In genomic region chr4:108217332-108218179, GRCm38 (mm10) we compare ENCODE assay signal across 8 mouse cellular contexts. TPM values are rescaled to one million over a fixed set of nuclear protein-coding genes. Genes with fewer than 3 reads are reported as not detected.
DNase-seq lines count a peak whose midpoint lies in the region; ATAC-seq lines count a peak whose summit lies in the region.

Zyg11a (minus strand) TSS chr4:108218048.

- peaks cover 69% of the 10 kb centered on the region for H3K27me3 ChIP-seq in hindbrain, embryonic 13.5 days
- H3K27me3 ChIP-seq in limb, embryonic 15.5 days, result peaks cover 28% of the 10 kb centered on the region
- H3K27me3 ChIP-seq in neural tube, embryonic 15.5 days (replicated peaks), result peaks cover 47% of the 10 kb centered on the region

- H3K27ac ChIP-seq in hindbrain, embryonic 13.5 days, result no peak within 1 kb of the TSS
- no peak within 1 kb of the TSS for H3K27ac ChIP-seq in limb, embryonic 15.5 days
- no peak within 1 kb of the TSS for H3K27ac ChIP-seq in neural tube, embryonic 15.5 days (replicated peaks)

- peaks cover 8% of the 10 kb centered on the region for H3K4me1 ChIP-seq in hindbrain, embryonic 13.5 days (replicated peaks)
- H3K4me1 ChIP-seq in limb, embryonic 15.5 days, result peaks cover 12% of the 10 kb centered on the region
- peaks cover 11% of the 10 kb centered on the region for H3K4me1 ChIP-seq in neural tube, embryonic 15.5 days

- peak within 1 kb of the TSS; percentile 29; the same call in 1 of the 2 replicates for H3K9ac ChIP-seq in hindbrain, embryonic 13.5 days
- H3K9ac ChIP-seq in limb, embryonic 15.5 days, result 0 out of 2 replicates have a peak within 1 kb of the TSS, but pooled peaks have one; percentile 20
- no peak within 1 kb of the TSS for H3K9ac ChIP-seq in neural tube, embryonic 15.5 days (replicated peaks)

- peak; percentile 9 for DNase-seq in right cerebral cortex, postnatal 14 days
- no peak for DNase-seq in right cerebral cortex, postnatal 10 days (ENCODE audit: low spot score in 2 of 2)
- peak; percentile 38 for DNase-seq in embryo, embryonic 10.5 days (ENCODE audit: low spot score)
- DNase-seq in layer of hippocampus, postnatal 25 days (ENCODE audit: extremely low spot score in 1 of 2, low spot score in 1 of 2), result no peak
- DNase-seq in frontal cortex, adult 2 months (ENCODE audit: extremely low spot score in 1 of 2, low spot score in 1 of 2), result no peak

- no peaks in the 10 kb centered on the region for H3K36me3 ChIP-seq in hindbrain, embryonic 13.5 days
- no peaks in the 10 kb centered on the region for H3K36me3 ChIP-seq in limb, embryonic 15.5 days
- no peaks in the 10 kb centered on the region for H3K36me3 ChIP-seq in neural tube, embryonic 15.5 days

- no peaks in the 10 kb centered on the region for H3K9me3 ChIP-seq in hindbrain, embryonic 13.5 days
- H3K9me3 ChIP-seq in limb, embryonic 15.5 days, result no peaks in the 10 kb centered on the region
- H3K9me3 ChIP-seq in neural tube, embryonic 15.5 days (replicated peaks), result no peaks in the 10 kb centered on the region

- H3K4me2 ChIP-seq in hindbrain, embryonic 13.5 days, result peak within 1 kb of the TSS; percentile 56
- peak within 1 kb of the TSS; percentile 89 for H3K4me2 ChIP-seq in limb, embryonic 15.5 days
- H3K4me2 ChIP-seq in neural tube, embryonic 15.5 days, result peak within 1 kb of the TSS; percentile 61

- no peak for ATAC-seq in hindbrain, embryonic 13.5 days (ENCODE audit: low FRiP score)
- 0 out of 2 replicates have a peak, but pooled peaks have one; percentile 65 for ATAC-seq in limb, embryonic 15.5 days (ENCODE audit: insufficient number of reproducible peaks, low FRiP score, low TSS enrichment, low read depth)
- ATAC-seq in neural tube, embryonic 15.5 days (ENCODE audit: low FRiP score), result no peak

- H3K4me3 ChIP-seq in hindbrain, embryonic 13.5 days, result peak within 1 kb of the TSS; percentile 41
- H3K4me3 ChIP-seq in limb, embryonic 15.5 days, result peak within 1 kb of the TSS; percentile 54
- H3K4me3 ChIP-seq in neural tube, embryonic 15.5 days (replicated peaks), result peak within 1 kb of the TSS; percentile 39

- 1% methylated on average over 86 of the region's 107 CpGs for whole genome bisulfite sequencing in hindbrain, embryonic 13.5 days
- WGBS in limb, embryonic 15.5 days, result under 1% methylated on average over 75 of the region's 107 CpGs
- WGBS in neural tube, embryonic 15.5 days, result 1% methylated on average over 79 of the region's 107 CpGs

RNA-seq across cellular contexts. Expression of gene Zyg11a, which starts in this region (rescaled TPM):
- polyA plus RNA-seq in hindbrain, embryonic 13.5 days (2015; fragmentation: Nextera tagmentation; extraction: Ambion mirVana), result not detected in 2 replicates
- polyA plus RNA-seq in limb, embryonic 15.5 days (2015; fragmentation: Nextera tagmentation; extraction: Ambion mirVana), result not detected in 2 replicates
- polyA plus RNA-seq in neural tube, embryonic 15.5 days (2015; fragmentation: Nextera tagmentation; extraction: Ambion mirVana), result 0.06 and 0.08 TPM in 2 replicates
- total RNA-seq in layer of hippocampus, postnatal 25 days (2021), result not detected
- not detected in 2 replicates for polyA plus RNA-seq in frontal cortex, adult 2 months (2012; rRNA removed)

Comparison
In these comparisons a context has a peak if more than half of its experiments do, and no peak if none do; other contexts are left out.
1. DNase-seq: peak in right cerebral cortex, postnatal 14 days (single experiment) and embryo, embryonic 10.5 days (single experiment); none in right cerebral cortex, postnatal 10 days (0 of 2), layer of hippocampus, postnatal 25 days (0 of 2) and frontal cortex, adult 2 months (0 of 2).
2. Peak in ATAC-seq, H3K4me3 ChIP-seq, H3K9ac ChIP-seq and H3K4me2 ChIP-seq in limb, embryonic 15.5 days; RNA of the gene not detected or under 1 TPM.
3. Peak in every context shown above with its lines, with median percentiles within 50 percentile points of each other: H3K4me2 ChIP-seq and H3K4me3 ChIP-seq.